Mouse (Mus musculus): Measurements from ENCODE around the gene Hist1h4c.

Hist1h4c gene

GRCm38 (mm10) chr13:23698300-23698693 is at the start of gene Hist1h4c:
Hist1h4c (minus strand) TSS chr13:23698454.
- DNase-seq = peak; percentile 99

- no peak for DNase-seq
Observed at GRCm38 (mm10) chr13:23747892-23748288, 49.6 kb upstream of the Hist1h4c start.

- DNase-seq = no peak
Observed at GRCm38 (mm10) chr13:23747081-23747891, 49.0 kb upstream of the Hist1h4c start.

GRCm38 (mm10) chr13:23746201-23747080 is 48.2 kb upstream of the Hist1h4c start, which contains the start of gene Hist1h2bb:
Hist1h2bb (plus strand) TSS chr13:23746734.
- DNase-seq = peak; percentile 84

- DNase-seq = peak; percentile 79
Observed at GRCm38 (mm10) chr13:23745381-23746161, 47.3 kb upstream of the Hist1h4c start, which contains the start of gene Hist1h3c. Hist1h3c (minus strand) TSS chr13:23745602.

GRCm38 (mm10) chr13:23744421-23745380 is 46.4 kb upstream of the Hist1h4c start:
- no peak for DNase-seq

GRCm38 (mm10) chr13:23743963-23744362 is 45.7 kb upstream of the Hist1h4c start:
- no peak for DNase-seq

GRCm38 (mm10) chr13:23743215-23743614 is 45.0 kb upstream of the Hist1h4c start:
- no peak for DNase-seq

- no peak for DNase-seq
Observed at GRCm38 (mm10) chr13:23742007-23742406, 43.8 kb upstream of the Hist1h4c start.

GRCm38 (mm10) chr13:23740910-23741309 is 42.7 kb upstream of the Hist1h4c start:
- no peak for DNase-seq

GRCm38 (mm10) chr13:23740256-23740840 is 42.1 kb upstream of the Hist1h4c start:
- no peak for DNase-seq

GRCm38 (mm10) chr13:23739922-23740252 is 41.6 kb upstream of the Hist1h4c start:
- no peak for DNase-seq

- peak; percentile 95 for DNase-seq
Observed at GRCm38 (mm10) chr13:23739069-23739921, 41.0 kb upstream of the Hist1h4c start.

GRCm38 (mm10) chr13:23738677-23739068 is 40.4 kb upstream of the Hist1h4c start, which contains the start of gene Hist1h1c:
Hist1h1c (plus strand) TSS chr13:23738808.
- peak; percentile 85 for DNase-seq

GRCm38 (mm10) chr13:23738041-23738440 is 39.8 kb upstream of the Hist1h4c start:
- DNase-seq = peak; percentile 24

GRCm38 (mm10) chr13:23737091-23737490 is 38.8 kb upstream of the Hist1h4c start:
- no peak for DNase-seq

GRCm38 (mm10) chr13:23732156-23732804 is 34.0 kb upstream of the Hist1h4c start:
- DNase-seq = no peak

- no peak for DNase-seq
Observed at GRCm38 (mm10) chr13:23730479-23730878, 32.2 kb upstream of the Hist1h4c start.

GRCm38 (mm10) chr13:23729706-23730105 is 31.5 kb upstream of the Hist1h4c start:
- no peak for DNase-seq

- no peak for DNase-seq
Observed at GRCm38 (mm10) chr13:23729192-23729525, 30.9 kb upstream of the Hist1h4c start.
